ENCODE assay signal across 25 mouse cellular contexts in the genomic region with DNA sequence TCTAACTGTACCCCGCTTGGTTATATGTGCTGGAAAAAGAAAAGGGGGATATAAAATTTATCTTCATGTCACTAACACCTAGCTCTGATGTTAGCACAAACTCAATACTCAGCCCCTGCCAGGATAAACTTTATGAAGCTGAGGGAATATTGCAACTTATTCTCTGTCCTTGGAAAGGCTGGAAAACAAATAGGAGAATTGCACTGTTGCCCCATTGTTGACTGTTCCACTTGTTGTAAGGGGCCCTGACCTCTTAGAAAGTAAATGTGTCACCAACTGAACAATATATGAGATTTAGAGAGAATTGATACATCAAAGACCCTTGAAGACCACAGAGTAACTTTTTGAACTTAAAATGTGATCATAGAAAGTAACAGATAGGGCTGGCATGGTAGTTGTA. TPM values are rescaled to one million over a fixed set of nuclear protein-coding genes. Genes with fewer than 3 reads are reported as not detected.
"Had no signal": no experiment of that assay in that cellular context is flagged by ENCODE, and none has a peak within 500 bp of the region (broad histone marks: within the 10 kb centered on the region; RNA-seq: fewer than 3 reads in every experiment).

No protein-coding gene starts in this region.

- H3K4me3 ChIP-seq: gastrocnemius, adult 2 months; heart, embryonic 10.5 days; heart, embryonic 12.5 days; hindbrain, embryonic 10.5 days; hindbrain, embryonic 12.5 days; intestine, embryonic 15.5 days; layer of hippocampus, adult 2 months; left cerebral cortex, adult 2 months; limb, embryonic 10.5 days; limb, embryonic 12.5 days had no signal

- DNase-seq: gastrocnemius, adult 2 months; gastrocnemius, postnatal 10 days; gastrocnemius, postnatal 25 days; heart, adult 18-20 months; heart, postnatal 10 days; heart, postnatal 4 days; kidney, adult 18-20 months; kidney, adult 8-10 months; kidney, postnatal 10 days; kidney, postnatal 25 days; kidney, postnatal 4 days had no signal

- H3K27me3 ChIP-seq: hindbrain, embryonic 12.5 days; intestine, embryonic 15.5 days; limb, embryonic 12.5 days had no signal

- ATAC-seq: forebrain, embryonic 16.5 days; hindbrain, embryonic 16.5 days; inflammation-experienced regulatory T-cells, adult 6 months; intestine, embryonic 15.5 days; intestine, postnatal 0 days had no signal

- H3K9ac ChIP-seq: heart, embryonic 12.5 days; hindbrain, embryonic 12.5 days; hindbrain, embryonic 14.5 days; intestine, embryonic 15.5 days; limb, embryonic 12.5 days had no signal

- H3K36me3 ChIP-seq: heart, embryonic 10.5 days; heart, embryonic 12.5 days; hindbrain, embryonic 10.5 days; hindbrain, embryonic 12.5 days; intestine, embryonic 15.5 days; limb, embryonic 10.5 days; limb, embryonic 12.5 days had no signal

- H3K4me2 ChIP-seq: heart, embryonic 12.5 days; hindbrain, embryonic 12.5 days; hindbrain, embryonic 14.5 days; intestine, embryonic 15.5 days; limb, embryonic 12.5 days had no signal

- H3K9me3 ChIP-seq: heart, embryonic 10.5 days; heart, embryonic 12.5 days; hindbrain, embryonic 10.5 days; hindbrain, embryonic 12.5 days; intestine, embryonic 15.5 days; limb, embryonic 10.5 days; limb, embryonic 12.5 days had no signal

- H3K27ac ChIP-seq: gastrocnemius, adult 2 months; heart, embryonic 10.5 days; hindbrain, embryonic 10.5 days; hindbrain, embryonic 12.5 days; hindbrain, embryonic 14.5 days; intestine, embryonic 15.5 days; layer of hippocampus, adult 2 months; left cerebral cortex, adult 2 months; limb, embryonic 10.5 days; limb, embryonic 12.5 days had no signal

RNA-seq across cellular contexts. Expression of gene Cth, which starts 4.5 kb away (rescaled TPM):
- polyA plus RNA-seq: inflammation-experienced regulatory T-cells, adult 6 months had no signal
